Mouse (Mus musculus) myocyte (in vitro differentiated cells): ENCODE data around the gene Tmem116. TPM values are rescaled to one million over a fixed set of nuclear protein-coding genes. Genes with fewer than 3 reads are reported as not detected.

ENCODE experiments used
- H3K27me3 ChIP-seq: one replicate; pipeline ENCODE4 v1.6.1; 2011; ENCODE audit not compliant: control insufficient read depth, insufficient read depth, insufficient read length
- H3K36me3 ChIP-seq: one replicate; pipeline ENCODE4 v1.6.1; 2011; ENCODE audit not compliant: control insufficient read depth, insufficient read depth
- H3K4me2 ChIP-seq: one replicate; pipeline ENCODE4 v1.6.1; 2011; ENCODE audit warnings: low read depth, control low read depth
- H3K4me3 ChIP-seq: one replicate; pipeline ENCODE4 v1.5.1; 2011; ENCODE audit warnings: mild to moderate bottlenecking, control low read depth, moderate library complexity
- H3K79me2 ChIP-seq: one replicate; pipeline ENCODE4 v1.6.1; 2011; ENCODE audit not compliant: control insufficient read depth, insufficient read depth
- H3ac ChIP-seq: one replicate; pipeline ENCODE4 v1.6.1; 2011; ENCODE audit not compliant: control insufficient read depth, insufficient read length
- CEBPB ChIP-seq: IDR thresholded peaks from 2 replicates; pipeline ENCODE4 v1.6.1; 2011; ENCODE audit warnings: mild to moderate bottlenecking, moderate library complexity; ENCODE audit not compliant: poor library complexity, insufficient read depth, severe bottlenecking
- E2F4 ChIP-seq: IDR thresholded peaks from one replicate; pipeline ENCODE4 v1.6.1; 2011; ENCODE audit warnings: mild to moderate bottlenecking, control low read depth, moderate library complexity; ENCODE audit not compliant: insufficient read depth
- MAX ChIP-seq: IDR thresholded peaks from one replicate; pipeline ENCODE4 v1.6.1; 2011; ENCODE audit warnings: low read depth, mild to moderate bottlenecking, control low read depth
- MYOD1 ChIP-seq, 3 experiments: IDR thresholded peaks; one replicate each; pipeline ENCODE4 v1.6.1; 2011; ENCODE audit warnings: control low read depth in 2 of 3, low read depth in 2 of 3, mild to moderate bottlenecking in 2 of 3, moderate library complexity in 1 of 3; ENCODE audit not compliant: insufficient read length in 2 of 3, control insufficient read depth in 1 of 3
- MYOG ChIP-seq, 3 experiments: IDR thresholded peaks; one replicate each; pipeline ENCODE4 v1.6.1; 2011; ENCODE audit warnings: control low read depth in 2 of 3, low read depth in 2 of 3, mild to moderate bottlenecking in 2 of 3; ENCODE audit not compliant: insufficient read length in 2 of 3, control insufficient read depth in 1 of 3, insufficient read depth in 1 of 3
- POLR2A ChIP-seq: IDR thresholded peaks from one replicate; pipeline ENCODE4 v1.6.1; 2011; ENCODE audit warnings: low read depth, mild to moderate bottlenecking, control low read depth, moderate library complexity; ENCODE audit not compliant: insufficient read length
- POLR2AphosphoS2 ChIP-seq: IDR thresholded peaks from one replicate; pipeline ENCODE4 v1.6.1; 2011; ENCODE audit warnings: low read depth, control low read depth; ENCODE audit not compliant: insufficient read length
- REST ChIP-seq: IDR thresholded peaks from one replicate; pipeline ENCODE4 v1.6.1; 2011; ENCODE audit warnings: mild to moderate bottlenecking, control low read depth, moderate library complexity; ENCODE audit not compliant: insufficient read depth, insufficient read length
- SRF ChIP-seq: IDR thresholded peaks from one replicate; pipeline ENCODE4 v1.6.1; 2011; ENCODE audit warnings: low read depth; ENCODE audit not compliant: control insufficient read depth, insufficient read length
- TCF12 ChIP-seq: IDR thresholded peaks from one replicate; pipeline ENCODE4 v1.6.1; 2011; ENCODE audit warnings: mild to moderate bottlenecking, control low read depth; ENCODE audit not compliant: poor library complexity, insufficient read depth, severe bottlenecking
- TCF3 ChIP-seq: IDR thresholded peaks from one replicate; pipeline ENCODE4 v1.6.1; 2011; ENCODE audit warnings: low read depth, control low read depth; ENCODE audit not compliant: insufficient read length
- USF1 ChIP-seq: IDR thresholded peaks from one replicate; pipeline ENCODE4 v1.6.1; 2011; ENCODE audit warnings: low read depth, mild to moderate bottlenecking, control low read depth, moderate library complexity
- polyA plus RNA-seq: library from polyadenylated mRNA; unstranded; fragments of >200 nt; fragmentation: generic; extraction: Trizol; gene quantifications from one replicate; pipeline ENCODE4 v1.2.1, GENCODE M21; 2012; ENCODE audit warnings: missing spikeins

Tmem116 gene
- 3.3 TPM for polyA plus RNA-seq

DNA sequence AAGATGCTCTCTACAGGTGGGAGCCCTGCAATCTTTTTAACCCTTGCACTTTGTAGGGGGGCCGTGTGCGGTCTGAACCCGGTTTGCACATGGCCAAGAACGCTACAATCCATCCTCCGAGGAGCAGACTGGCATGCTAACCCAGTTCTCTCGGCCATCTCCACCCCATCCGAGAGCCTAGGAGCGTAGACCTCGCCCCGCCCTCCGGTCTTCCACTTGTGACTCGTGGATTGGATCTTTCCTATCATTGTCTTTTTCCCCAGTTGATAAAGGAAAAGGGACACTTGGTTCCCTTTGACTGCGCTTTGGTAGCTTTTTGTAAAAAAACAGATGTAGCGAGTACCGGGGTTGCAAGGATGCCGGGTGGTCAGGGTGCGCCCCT, at the start of gene Tmem116:
Gene Tmem116 (plus strand): TSS at position 250 of the 382 bp plus-strand sequence.
- TF ChIP-seq POLR2AphosphoS2 (peak; percentile 34), SRF (no peak), TCF3 (no peak), E2F4 (no peak)
- H3K79me2 ChIP-seq = peaks cover 26% of the 10 kb centered on the region
- H3K4me3 ChIP-seq = peak within 1 kb of the TSS; percentile 95
- H3K4me2 ChIP-seq = peak within 1 kb of the TSS; percentile 92
- peak within 1 kb of the TSS; percentile 89 for H3ac ChIP-seq
- peaks cover 4% of the 10 kb centered on the region for H3K36me3 ChIP-seq
- H3K27me3 ChIP-seq = no peaks in the 10 kb centered on the region

DNA sequence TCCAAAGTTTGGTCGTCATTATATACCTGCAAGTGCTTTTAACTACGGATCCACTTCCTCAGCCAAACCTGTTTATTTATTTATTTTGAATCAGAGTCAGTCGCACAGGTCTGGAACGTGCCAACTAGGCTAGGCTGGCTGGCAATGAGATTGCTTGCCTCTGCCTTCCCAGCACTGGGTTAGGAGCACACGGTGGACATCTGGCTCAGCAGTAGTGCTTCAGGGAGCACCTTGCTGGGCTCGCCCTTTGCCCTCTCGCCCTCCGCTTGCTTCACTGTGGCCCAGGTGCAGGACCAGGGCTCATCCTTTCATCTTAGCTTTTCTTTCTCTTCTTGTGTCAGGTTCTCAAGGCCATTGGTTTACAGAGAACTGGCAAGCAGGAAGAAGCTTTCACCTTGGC, 43.8 kb upstream of the Tmem116 start:
- peaks cover 52% of the 10 kb centered on the region for H3K36me3 ChIP-seq
- H3K4me3 ChIP-seq = no peak overlapping the region
- TF ChIP-seq USF1 (no peak), REST (no peak), TCF12 (no peak), MYOD1 (IDR thresholded peaks at IDR 0.05; ENCODE audit: control insufficient read depth in 1 of 3, insufficient read length in 2 of 3, low read depth in 2 of 3) (no peak), E2F4 (no peak), MYOG (IDR thresholded peaks at IDR 0.05; ENCODE audit: control insufficient read depth in 1 of 3, insufficient read depth in 1 of 3, insufficient read length in 2 of 3, low read depth in 2 of 3) (no peak), SRF (no peak), TCF3 (no peak), CEBPB (no peak), POLR2AphosphoS2 (no peak)
- H3ac ChIP-seq = no peak overlapping the region
- H3K79me2 ChIP-seq = peaks cover 86% of the 10 kb centered on the region
- no peak overlapping the region for H3K4me2 ChIP-seq
- no peaks in the 10 kb centered on the region for H3K27me3 ChIP-seq

DNA sequence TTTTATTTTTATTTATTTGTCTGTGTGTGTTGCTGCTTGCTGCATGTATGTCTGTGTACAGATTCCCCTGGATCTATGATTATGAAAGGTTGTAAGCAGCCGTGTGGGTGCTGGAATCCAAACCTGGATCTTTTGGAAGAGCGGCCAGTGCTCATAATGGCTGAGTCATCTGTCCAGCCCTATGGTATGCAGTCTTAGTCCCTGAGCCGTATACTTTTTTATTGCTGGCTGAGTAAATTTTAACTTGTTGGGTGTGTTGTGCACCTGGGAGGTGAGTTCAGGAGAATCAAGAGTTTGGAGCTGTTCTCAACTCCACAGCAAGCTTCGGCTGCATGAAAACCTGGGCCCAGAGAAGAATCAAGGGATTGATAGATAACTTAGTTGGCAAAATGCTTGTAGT, 40.7 kb upstream of the Tmem116 start:
- no peak for TF ChIP-seq MAX
- TF ChIP-seq USF1 = no peak
- no peak for TF ChIP-seq POLR2AphosphoS2
- TF ChIP-seq MYOD1 (IDR thresholded peaks at IDR 0.05; ENCODE audit: control insufficient read depth in 1 of 3, insufficient read length in 2 of 3, low read depth in 2 of 3) = no peak
- no peak for TF ChIP-seq SRF
- TF ChIP-seq CEBPB = no peak
- no peak for TF ChIP-seq TCF3
- TF ChIP-seq REST = no peak
- no peak for TF ChIP-seq MYOG (IDR thresholded peaks at IDR 0.05; ENCODE audit: control insufficient read depth in 1 of 3, insufficient read depth in 1 of 3, insufficient read length in 2 of 3, low read depth in 2 of 3)

DNA sequence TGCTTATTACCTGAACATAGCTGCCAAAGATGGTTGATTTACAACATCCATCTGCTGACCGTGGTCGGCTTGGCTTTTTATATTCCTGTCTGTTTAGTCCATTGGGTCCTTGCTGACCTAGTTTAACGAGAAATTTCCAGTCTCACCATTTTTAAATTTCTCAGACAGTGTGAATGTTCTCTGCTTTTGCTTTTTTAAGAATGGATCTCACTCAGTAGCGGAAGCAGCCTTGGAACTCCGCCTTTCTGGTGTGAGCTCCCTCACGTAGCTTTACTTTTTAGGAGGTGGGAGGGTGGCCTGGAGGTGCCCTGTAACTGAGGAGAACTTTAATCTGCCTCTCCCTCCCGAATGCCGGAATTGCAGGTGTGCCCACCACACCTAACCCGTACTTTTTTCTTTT, 31.0 kb upstream of the Tmem116 start:
- H3ac ChIP-seq = no peak overlapping the region
- no peaks in the 10 kb centered on the region for H3K79me2 ChIP-seq
- H3K4me2 ChIP-seq = no peak overlapping the region
- H3K4me3 ChIP-seq = no peak overlapping the region
- no peaks in the 10 kb centered on the region for H3K27me3 ChIP-seq
- TF ChIP-seq CEBPB = no peak
- no peak for TF ChIP-seq TCF3
- TF ChIP-seq MYOD1 (IDR thresholded peaks at IDR 0.05; ENCODE audit: control insufficient read depth in 1 of 3, insufficient read length in 2 of 3, low read depth in 2 of 3) = no peak
- TF ChIP-seq SRF = no peak
- TF ChIP-seq POLR2A = no peak
- TF ChIP-seq REST = no peak
- TF ChIP-seq MYOG (IDR thresholded peaks at IDR 0.05; ENCODE audit: control insufficient read depth in 1 of 3, insufficient read depth in 1 of 3, insufficient read length in 2 of 3, low read depth in 2 of 3) = no peak
- no peak for TF ChIP-seq TCF12
- no peak for TF ChIP-seq POLR2AphosphoS2
- TF ChIP-seq MAX = no peak
- no peak for TF ChIP-seq E2F4
- no peak for TF ChIP-seq USF1
- peaks cover 69% of the 10 kb centered on the region for H3K36me3 ChIP-seq

More for the DNA sequence above, 40.7 kb upstream of the Tmem116 start:
- Histone ChIP-seq H3ac (no peak overlapping the region), H3K36me3 (peaks cover 72% of the 10 kb centered on the region), H3K4me2 (no peak overlapping the region), H3K79me2 (peaks cover 62% of the 10 kb centered on the region), H3K27me3 (no peaks in the 10 kb centered on the region), H3K4me3 (no peak overlapping the region)

DNA sequence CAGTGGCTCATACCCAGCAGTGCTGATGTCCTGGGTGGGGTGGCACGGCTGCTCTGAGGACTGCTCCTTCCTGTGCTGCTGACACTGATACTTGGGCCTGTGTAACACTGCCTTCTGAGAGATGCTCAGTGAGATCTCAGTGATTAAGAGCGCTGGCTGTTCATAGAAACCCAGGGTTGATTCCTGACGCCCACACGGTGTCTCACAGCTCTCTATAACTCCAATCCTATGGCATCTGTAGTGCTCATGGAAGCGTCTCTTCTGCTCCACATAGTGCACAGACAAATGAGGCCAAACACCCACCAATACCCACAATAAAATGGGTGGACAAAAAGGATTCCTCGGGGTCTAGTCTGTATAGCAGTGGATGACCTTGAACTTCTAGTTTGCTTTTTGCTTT, 28.9 kb upstream of the Tmem116 start:
- Histone ChIP-seq H3ac (no peak overlapping the region), H3K36me3 (peaks cover 67% of the 10 kb centered on the region), H3K27me3 (no peaks in the 10 kb centered on the region), H3K4me3 (no peak overlapping the region), H3K4me2 (no peak overlapping the region), H3K79me2 (no peaks in the 10 kb centered on the region)
- TF ChIP-seq CEBPB = no peak
- no peak for TF ChIP-seq MAX
